Mouse (Mus musculus) MN1 (cell line): ENCODE data around the gene Dnase2b.
A peak's percentile ranks its signal among the peaks of the same experiment; 100 is the strongest.

Experiments
- DNase-seq: peaks from one replicate; pipeline ENCODE4 v3.0.0-alpha.2; 2016; ENCODE audit warnings: low spot score

Gene Dnase2b

DNA sequence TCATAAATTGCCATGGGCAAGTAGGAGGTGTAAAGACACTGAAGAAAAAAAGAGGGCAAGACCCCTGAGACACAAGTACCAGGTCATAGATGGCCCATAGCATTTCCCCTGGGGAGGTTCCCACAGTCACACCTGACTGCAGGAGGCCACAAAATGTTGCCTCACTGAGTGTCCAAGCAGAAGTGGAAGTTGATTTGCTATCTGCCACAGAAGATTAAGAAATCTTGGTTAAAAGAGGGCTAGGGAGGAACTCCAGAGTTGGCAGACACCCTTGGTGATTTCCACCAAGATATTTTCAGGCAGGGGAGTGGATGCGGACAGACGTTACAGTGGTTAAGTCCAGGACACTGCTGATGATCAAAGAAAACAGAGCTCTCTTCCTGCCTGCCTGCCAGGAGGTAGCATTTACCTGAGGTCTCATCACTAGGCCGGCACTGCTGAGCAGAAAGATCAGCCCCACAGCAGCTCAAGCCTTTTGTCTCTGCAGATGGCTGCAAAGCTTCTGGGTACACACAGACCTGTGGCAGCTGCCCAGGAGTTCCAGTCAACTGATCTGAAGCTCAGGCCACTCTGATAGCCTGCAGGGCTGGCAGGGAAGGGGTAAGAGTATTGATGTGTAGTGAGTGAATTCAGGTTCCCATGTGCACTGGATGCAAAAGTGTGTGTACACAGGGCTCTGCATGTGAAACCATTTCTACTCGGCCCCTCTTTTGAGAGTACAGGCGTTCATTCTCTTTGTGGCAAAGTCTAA is 1.3 kb upstream of the Dnase2b start:
- DNase-seq, result no peak

DNA sequence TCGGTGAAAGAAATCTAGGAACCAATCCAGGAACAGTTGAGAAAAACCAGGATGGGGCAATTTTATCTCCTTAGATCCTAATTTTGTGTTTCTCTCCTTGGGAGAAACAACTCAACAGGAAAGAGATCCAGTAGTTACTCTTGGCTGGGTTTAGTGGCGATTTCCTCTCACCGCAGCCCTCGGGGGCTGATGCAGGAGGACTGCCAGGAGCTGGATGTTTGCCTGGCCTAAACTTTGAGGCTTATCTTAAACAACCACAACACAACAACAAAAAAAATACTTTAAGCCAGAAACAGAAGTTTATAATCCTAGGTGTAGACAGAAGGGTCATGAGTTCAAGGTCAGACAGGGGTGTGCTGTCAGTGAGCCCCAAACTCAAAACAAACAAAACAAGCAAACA is 3.6 kb downstream of the Dnase2b start:
- DNase-seq, result no peak

DNA sequence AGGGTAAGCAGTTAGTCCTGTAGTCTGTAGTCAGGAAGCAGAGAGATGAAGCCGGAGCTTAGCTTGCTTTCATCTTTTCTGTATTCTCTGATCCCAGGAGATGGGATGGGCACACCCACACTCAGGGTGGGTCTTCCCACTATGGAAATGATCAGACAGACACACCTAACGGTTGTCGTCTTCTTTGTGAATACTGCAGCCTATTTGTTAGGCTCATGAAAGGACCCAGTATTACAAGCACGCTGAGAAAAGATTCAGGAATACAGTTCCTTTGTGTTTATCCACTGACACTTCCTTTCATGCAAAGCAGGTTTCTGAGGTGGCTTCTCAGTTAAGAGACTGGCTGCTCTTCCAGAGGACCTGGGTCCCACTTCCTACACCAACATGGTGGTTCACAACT is 4.1 kb downstream of the Dnase2b start:
- no peak for DNase-seq

- DNase-seq, result no peak
Measured at GRCm38 (mm10) chr3:146610322-146610721, 5.1 kb downstream of the Dnase2b start.

- peak; percentile 27 for DNase-seq
Measured at GRCm38 (mm10) chr3:146607368-146607767, 8.0 kb downstream of the Dnase2b start.

DNA sequence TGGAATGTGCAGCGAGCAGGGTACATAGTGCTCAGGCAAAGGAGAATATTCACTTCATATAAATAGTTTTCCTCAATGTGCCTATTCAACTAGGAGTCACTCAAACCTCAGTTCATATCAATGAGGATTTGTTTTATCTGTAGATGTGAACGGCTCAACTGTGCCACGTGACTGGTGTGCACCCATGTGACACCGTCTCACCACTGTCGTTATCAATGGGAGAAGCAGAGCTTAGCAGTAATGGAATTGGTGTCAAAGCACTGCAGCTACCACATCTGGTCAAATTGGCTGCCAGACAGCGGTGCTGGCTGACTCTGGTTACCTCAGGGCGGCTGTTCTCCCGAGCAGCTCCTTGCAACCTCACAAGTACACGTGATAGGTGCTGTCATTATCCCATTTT is 10.7 kb downstream of the Dnase2b start:
- no peak for DNase-seq

GRCm38 (mm10) chr3:146602531-146602930 is 12.9 kb downstream of the Dnase2b start:
- no peak for DNase-seq

GRCm38 (mm10) chr3:146601205-146601604 is 14.2 kb downstream of the Dnase2b start:
- no peak for DNase-seq

DNA sequence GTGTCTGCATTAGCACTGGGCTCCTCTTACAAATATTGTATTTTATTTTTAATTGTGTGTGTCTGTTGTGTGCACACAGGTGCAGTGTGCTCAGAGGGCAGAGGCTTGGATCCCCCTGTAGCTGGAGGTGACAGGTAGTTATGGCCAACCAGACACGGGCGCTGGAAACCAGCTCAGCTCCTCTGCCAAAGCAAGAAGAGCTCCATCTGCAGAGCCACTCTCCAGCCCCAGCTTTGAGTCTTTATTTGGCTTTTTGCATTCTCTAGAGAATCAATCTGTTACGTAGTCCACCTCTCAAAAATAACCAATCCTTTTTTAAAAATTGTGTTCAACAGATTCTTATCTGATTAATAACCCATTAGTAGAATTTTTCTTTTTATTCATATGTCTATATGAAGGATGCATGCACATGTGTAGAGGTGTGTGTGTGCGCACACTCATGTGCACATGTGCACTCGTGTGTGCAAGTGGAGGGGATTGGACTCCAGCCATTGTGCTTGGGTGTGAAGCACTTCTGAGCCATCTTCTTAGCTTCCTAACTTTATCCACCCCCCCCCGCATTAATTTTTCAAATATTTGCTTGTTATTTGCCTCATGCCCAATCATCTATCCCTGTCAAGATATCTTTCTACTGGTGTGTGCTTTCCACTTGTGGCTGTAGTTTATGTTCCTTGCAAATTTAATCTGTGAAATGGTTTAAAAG is 16.0 kb downstream of the Dnase2b start:
- no peak for DNase-seq

DNA sequence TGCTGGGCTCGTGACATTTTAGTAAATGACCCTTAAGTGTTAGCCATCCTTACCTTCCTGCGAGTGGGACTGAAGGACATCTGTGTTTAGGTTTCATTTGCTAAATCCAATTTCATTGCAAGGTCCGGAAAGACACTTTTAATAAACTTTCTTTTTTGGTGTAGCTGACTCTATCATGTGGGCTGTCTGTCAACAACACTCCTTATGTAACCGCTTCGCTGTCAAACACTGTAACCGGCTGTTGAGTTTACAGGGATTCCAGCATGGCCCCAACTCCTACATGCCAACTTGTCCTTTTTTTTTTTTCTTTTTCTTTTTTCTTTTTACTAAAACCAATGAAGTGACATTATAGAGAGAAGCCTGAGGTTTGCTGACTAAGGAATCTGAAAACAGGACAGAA is 17.0 kb downstream of the Dnase2b start:
- no peak for DNase-seq

DNA sequence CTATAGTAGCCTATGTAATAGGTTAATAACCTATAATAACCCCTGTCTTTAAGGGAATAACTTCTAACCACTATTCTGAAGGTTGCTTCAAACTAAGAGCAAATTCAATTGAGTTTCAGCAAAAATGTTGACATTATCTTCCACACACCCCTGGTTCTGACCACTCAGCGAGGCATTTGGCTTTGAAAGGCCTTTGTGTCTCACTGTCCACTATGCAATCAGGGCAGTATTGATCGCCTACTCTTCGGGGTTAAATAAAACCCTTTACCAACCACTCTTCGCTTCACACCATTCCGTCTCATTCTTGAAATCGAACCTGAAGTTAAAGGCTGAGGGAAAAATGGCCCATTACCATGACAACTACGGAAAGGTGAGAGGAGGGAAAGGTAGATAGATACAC is 18.5 kb downstream of the Dnase2b start:
- DNase-seq, result no peak

GRCm38 (mm10) chr3:146596387-146596786 is 19.0 kb downstream of the Dnase2b start:
- DNase-seq, result no peak

GRCm38 (mm10) chr3:146595440-146595839 is 20.0 kb downstream of the Dnase2b start:
- DNase-seq, result no peak

GRCm38 (mm10) chr3:146591601-146592000 is 23.8 kb downstream of the Dnase2b start:
- DNase-seq, result no peak

DNA sequence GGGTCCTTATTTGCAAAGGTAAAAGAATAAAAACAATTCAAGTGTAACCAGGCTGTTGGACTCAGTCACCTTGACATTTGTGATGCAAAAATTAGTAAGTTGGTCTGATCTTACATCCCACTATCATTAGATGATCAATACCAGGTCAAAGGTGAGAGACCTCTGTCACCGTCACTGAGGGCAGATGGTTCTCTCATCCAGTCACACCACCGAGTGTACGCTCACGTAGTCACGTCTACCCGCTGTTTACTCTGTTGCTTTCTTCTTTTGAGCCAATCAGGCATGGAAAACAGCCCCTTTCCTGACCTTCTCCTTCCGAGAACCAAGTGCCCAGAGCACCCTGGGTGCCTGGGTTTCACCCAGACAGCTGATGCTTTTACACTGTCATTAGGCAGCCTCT is 24.2 kb downstream of the Dnase2b start:
- DNase-seq, result no peak

- no peak for DNase-seq
Measured at GRCm38 (mm10) chr3:146589523-146589922, 25.9 kb downstream of the Dnase2b start.

GRCm38 (mm10) chr3:146586616-146587015 is 28.8 kb downstream of the Dnase2b start:
- DNase-seq, result no peak

- DNase-seq, result no peak
Measured at GRCm38 (mm10) chr3:146583908-146584307, 31.5 kb downstream of the Dnase2b start.

DNA sequence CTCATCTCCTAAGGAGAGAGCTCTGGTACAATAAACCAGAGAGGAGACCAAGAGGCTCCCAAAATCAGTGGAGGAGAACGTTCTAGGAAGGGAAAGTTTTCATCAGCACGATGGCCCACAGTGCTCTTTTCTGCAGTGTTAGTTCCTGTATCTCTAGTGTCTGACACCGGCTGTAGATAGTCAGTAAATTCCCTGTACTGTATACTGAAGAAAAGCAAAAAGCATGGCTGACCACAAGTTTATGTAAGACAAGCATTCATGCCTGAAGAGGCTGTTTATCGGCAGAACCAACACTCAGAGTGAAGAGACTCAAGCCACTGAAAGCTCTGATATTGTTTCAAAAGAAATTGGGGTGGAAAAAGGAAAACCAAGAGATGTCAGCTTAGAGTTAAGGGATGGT is 31.9 kb downstream of the Dnase2b start:
- DNase-seq, result no peak

DNA sequence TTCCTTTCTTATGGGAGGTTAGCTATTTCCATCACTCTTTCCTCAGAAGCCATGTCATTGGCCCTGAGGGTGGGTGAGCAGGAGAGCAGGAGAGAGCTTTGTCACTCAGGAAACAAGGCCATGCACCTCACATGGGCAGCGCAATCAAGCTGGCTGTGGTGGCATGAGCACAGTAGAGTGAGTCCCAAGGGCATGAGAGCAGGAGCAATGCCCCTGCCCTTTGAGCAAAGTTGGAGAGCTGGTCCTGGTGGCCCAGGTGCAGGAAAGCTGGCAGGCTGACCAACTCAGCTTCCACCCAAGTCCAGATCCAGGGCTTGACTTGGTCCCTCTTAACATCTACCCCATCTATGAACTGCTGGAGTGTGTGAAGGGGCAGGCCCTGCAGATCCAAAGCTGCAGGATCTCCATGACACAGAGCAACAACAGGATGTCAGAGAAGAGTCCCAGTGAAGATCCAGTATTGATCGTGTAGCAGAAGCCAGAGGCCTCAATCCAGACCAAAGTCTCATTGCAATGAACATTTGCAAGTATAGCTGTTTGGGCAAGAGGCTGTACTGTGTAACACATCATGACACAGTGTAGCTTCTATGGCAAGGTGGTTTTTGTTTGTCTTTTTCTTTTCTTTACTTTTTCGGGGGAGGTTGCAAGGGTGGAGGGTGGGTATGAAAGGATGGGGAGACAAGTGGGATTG is 35.2 kb downstream of the Dnase2b start:
- no peak for DNase-seq

DNA sequence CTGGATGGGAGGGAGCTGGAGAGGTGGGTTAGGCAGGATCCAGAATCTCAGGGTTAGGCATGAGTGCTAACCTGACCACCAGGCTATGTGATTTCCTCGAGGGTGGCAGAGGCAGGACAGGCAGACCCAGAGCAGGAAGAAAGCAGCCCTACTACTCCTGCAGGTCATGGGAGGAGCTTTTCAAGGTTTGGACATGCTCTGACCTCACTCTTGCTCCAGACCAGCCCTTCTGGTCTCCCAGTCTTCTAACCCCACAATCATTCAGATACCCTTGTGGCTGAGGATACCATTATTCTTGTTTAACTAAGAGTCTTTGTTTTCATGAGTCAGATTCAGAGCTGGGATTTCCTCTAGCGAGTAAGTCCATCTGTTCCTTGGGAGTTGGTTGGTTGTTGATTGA is 37.8 kb downstream of the Dnase2b start:
- DNase-seq, result no peak

GRCm38 (mm10) chr3:146571341-146571740 is 44.1 kb downstream of the Dnase2b start:
- no peak for DNase-seq

- DNase-seq, result no peak
Measured at GRCm38 (mm10) chr3:146570939-146571338, 44.5 kb downstream of the Dnase2b start.
